Mouse (Mus musculus): ENCODE results near the gene Gm20518. TPM values are rescaled to one million over a fixed set of nuclear protein-coding genes. Genes with fewer than 3 reads are reported as not detected.

The Gm20518 gene
- 2.6 and 3.0 TPM in 2 replicates for polyA plus RNA-seq (2012; rRNA removed)

- peaks cover 9% of the 10 kb centered on the region for H3K4me1 ChIP-seq (ENCODE audit: control insufficient read depth, insufficient read depth, low read length)
- TF ChIP-seq CTCF (IDR thresholded peaks at IDR 0.05; ENCODE audit: extremely low read depth, insufficient read depth, low read length) (no peak), POLR2A (IDR thresholded peaks at IDR 0.05; ENCODE audit: extremely low read depth, insufficient read depth, low read length) (peak; percentile 51; the same call in 1 of the 2 replicates)
- H3K4me3 ChIP-seq (ENCODE audit: insufficient read depth, low read length), result peak within 1 kb of the TSS; percentile 81
- H3K27ac ChIP-seq (ENCODE audit: insufficient read depth, low read length), result peak within 1 kb of the TSS; percentile 92
Observed at GRCm38 (mm10) chr16:17891567-17891959, at the start of gene Gm20518. Gene Gm20518, minus strand, starts transcription at chr16:17891671.

GRCm38 (mm10) chr16:17939255-17939751 is 47.8 kb upstream of the Gm20518 start:
- TF ChIP-seq CTCF (IDR thresholded peaks at IDR 0.05; ENCODE audit: extremely low read depth, insufficient read depth, low read length), result no peak
- TF ChIP-seq POLR2A (IDR thresholded peaks at IDR 0.05; ENCODE audit: extremely low read depth, insufficient read depth, low read length), result no peak
- no peak overlapping the region for H3K27ac ChIP-seq (ENCODE audit: insufficient read depth, low read length)
- H3K4me3 ChIP-seq (ENCODE audit: insufficient read depth, low read length), result no peak overlapping the region
- no peaks in the 10 kb centered on the region for H3K4me1 ChIP-seq (ENCODE audit: control insufficient read depth, insufficient read depth, low read length)

- no peak for TF ChIP-seq POLR2A (IDR thresholded peaks at IDR 0.05; ENCODE audit: extremely low read depth, insufficient read depth, low read length)
- peak; percentile 59 for TF ChIP-seq CTCF (IDR thresholded peaks at IDR 0.05; ENCODE audit: extremely low read depth, insufficient read depth, low read length)
- no peak overlapping the region for H3K4me3 ChIP-seq (ENCODE audit: insufficient read depth, low read length)
- H3K4me1 ChIP-seq (ENCODE audit: control insufficient read depth, insufficient read depth, low read length), result no peaks in the 10 kb centered on the region
- no peak overlapping the region for H3K27ac ChIP-seq (ENCODE audit: insufficient read depth, low read length)
Observed at GRCm38 (mm10) chr16:17938821-17939220, 47.4 kb upstream of the Gm20518 start.

GRCm38 (mm10) chr16:17938187-17938586 is 46.7 kb upstream of the Gm20518 start:
- Histone ChIP-seq H3K27ac (ENCODE audit: insufficient read depth, low read length) (no peak overlapping the region), H3K4me1 (ENCODE audit: control insufficient read depth, insufficient read depth, low read length) (no peaks in the 10 kb centered on the region), H3K4me3 (ENCODE audit: insufficient read depth, low read length) (no peak overlapping the region)
- TF ChIP-seq POLR2A (IDR thresholded peaks at IDR 0.05; ENCODE audit: extremely low read depth, insufficient read depth, low read length) (no peak), CTCF (IDR thresholded peaks at IDR 0.05; ENCODE audit: extremely low read depth, insufficient read depth, low read length) (no peak)

- no peak for TF ChIP-seq POLR2A (IDR thresholded peaks at IDR 0.05; ENCODE audit: extremely low read depth, insufficient read depth, low read length)
- H3K27ac ChIP-seq (ENCODE audit: insufficient read depth, low read length), result no peak overlapping the region
- H3K4me1 ChIP-seq (ENCODE audit: control insufficient read depth, insufficient read depth, low read length), result no peaks in the 10 kb centered on the region
- no peak overlapping the region for H3K4me3 ChIP-seq (ENCODE audit: insufficient read depth, low read length)
Observed at GRCm38 (mm10) chr16:17936776-17937175, 45.3 kb upstream of the Gm20518 start.

GRCm38 (mm10) chr16:17934445-17934910 is 43.0 kb upstream of the Gm20518 start:
- TF ChIP-seq POLR2A (IDR thresholded peaks at IDR 0.05; ENCODE audit: extremely low read depth, insufficient read depth, low read length) (no peak), CTCF (IDR thresholded peaks at IDR 0.05; ENCODE audit: extremely low read depth, insufficient read depth, low read length) (no peak)
- H3K4me1 ChIP-seq (ENCODE audit: control insufficient read depth, insufficient read depth, low read length), result no peaks in the 10 kb centered on the region
- H3K27ac ChIP-seq (ENCODE audit: insufficient read depth, low read length), result no peak overlapping the region
- H3K4me3 ChIP-seq (ENCODE audit: insufficient read depth, low read length), result no peak overlapping the region

- H3K27ac ChIP-seq (ENCODE audit: insufficient read depth, low read length), result no peak overlapping the region
- no peak overlapping the region for H3K4me3 ChIP-seq (ENCODE audit: insufficient read depth, low read length)
- TF ChIP-seq POLR2A (IDR thresholded peaks at IDR 0.05; ENCODE audit: extremely low read depth, insufficient read depth, low read length), result no peak
- TF ChIP-seq CTCF (IDR thresholded peaks at IDR 0.05; ENCODE audit: extremely low read depth, insufficient read depth, low read length), result no peak
- H3K4me1 ChIP-seq (ENCODE audit: control insufficient read depth, insufficient read depth, low read length), result no peaks in the 10 kb centered on the region
Observed at GRCm38 (mm10) chr16:17933594-17934444, 42.3 kb upstream of the Gm20518 start.

- TF ChIP-seq POLR2A (IDR thresholded peaks at IDR 0.05; ENCODE audit: extremely low read depth, insufficient read depth, low read length) (no peak), CTCF (IDR thresholded peaks at IDR 0.05; ENCODE audit: extremely low read depth, insufficient read depth, low read length) (no peak)
- H3K4me3 ChIP-seq (ENCODE audit: insufficient read depth, low read length), result no peak overlapping the region
- H3K27ac ChIP-seq (ENCODE audit: insufficient read depth, low read length), result no peak overlapping the region
- peaks cover under 1% of the 10 kb centered on the region; the same call in 1 of the 2 replicates for H3K4me1 ChIP-seq (ENCODE audit: control insufficient read depth, insufficient read depth, low read length)
Observed at GRCm38 (mm10) chr16:17931906-17932460, 40.5 kb upstream of the Gm20518 start.

- Histone ChIP-seq H3K4me1 (ENCODE audit: control insufficient read depth, insufficient read depth, low read length) (peaks cover 2% of the 10 kb centered on the region; the same call in 1 of the 2 replicates), H3K4me3 (ENCODE audit: insufficient read depth, low read length) (no peak overlapping the region), H3K27ac (ENCODE audit: insufficient read depth, low read length) (no peak overlapping the region)
- no peak for TF ChIP-seq CTCF (IDR thresholded peaks at IDR 0.05; ENCODE audit: extremely low read depth, insufficient read depth, low read length)
- TF ChIP-seq POLR2A (IDR thresholded peaks at IDR 0.05; ENCODE audit: extremely low read depth, insufficient read depth, low read length), result no peak
Observed at GRCm38 (mm10) chr16:17929631-17930030, 38.2 kb upstream of the Gm20518 start.
